Mouse (Mus musculus): ENCODE measurements around the gene Olfr961. TPM values are rescaled to one million over a fixed set of nuclear protein-coding genes. Genes with fewer than 3 reads are reported as not detected.

Olfr961 gene
- not detected for total RNA-seq (2021)
- long read RNA-seq, experiment 1: 0 reads
- long read RNA-seq, experiment 2: 0 reads

DNA sequence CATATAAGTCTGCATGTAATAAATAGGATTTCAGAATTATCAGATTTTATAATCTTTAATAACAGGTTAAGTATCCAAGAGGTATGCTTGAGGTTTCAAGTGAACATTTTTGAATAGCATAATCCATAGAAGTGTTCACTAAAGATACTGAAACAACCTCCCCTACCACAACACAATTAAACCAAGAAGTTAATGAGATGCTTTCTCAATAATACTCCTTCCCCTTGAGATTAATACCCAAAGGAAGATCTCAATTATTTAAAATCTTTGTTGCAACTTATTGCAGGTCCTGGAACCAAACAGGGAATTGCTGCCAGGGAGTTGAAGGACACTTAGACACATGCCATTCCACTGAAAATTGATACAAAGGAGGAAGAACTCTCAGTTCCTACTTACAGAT is at the start of gene Olfr961:
TSS of gene Olfr961 (plus strand) at position 301 of the 400 bp plus-strand sequence.
- intact Hi-C loops (cut with DNase I): no loop called here
- DNase-seq (ENCODE audit: low spot score in 2 of 2): no peak

DNA sequence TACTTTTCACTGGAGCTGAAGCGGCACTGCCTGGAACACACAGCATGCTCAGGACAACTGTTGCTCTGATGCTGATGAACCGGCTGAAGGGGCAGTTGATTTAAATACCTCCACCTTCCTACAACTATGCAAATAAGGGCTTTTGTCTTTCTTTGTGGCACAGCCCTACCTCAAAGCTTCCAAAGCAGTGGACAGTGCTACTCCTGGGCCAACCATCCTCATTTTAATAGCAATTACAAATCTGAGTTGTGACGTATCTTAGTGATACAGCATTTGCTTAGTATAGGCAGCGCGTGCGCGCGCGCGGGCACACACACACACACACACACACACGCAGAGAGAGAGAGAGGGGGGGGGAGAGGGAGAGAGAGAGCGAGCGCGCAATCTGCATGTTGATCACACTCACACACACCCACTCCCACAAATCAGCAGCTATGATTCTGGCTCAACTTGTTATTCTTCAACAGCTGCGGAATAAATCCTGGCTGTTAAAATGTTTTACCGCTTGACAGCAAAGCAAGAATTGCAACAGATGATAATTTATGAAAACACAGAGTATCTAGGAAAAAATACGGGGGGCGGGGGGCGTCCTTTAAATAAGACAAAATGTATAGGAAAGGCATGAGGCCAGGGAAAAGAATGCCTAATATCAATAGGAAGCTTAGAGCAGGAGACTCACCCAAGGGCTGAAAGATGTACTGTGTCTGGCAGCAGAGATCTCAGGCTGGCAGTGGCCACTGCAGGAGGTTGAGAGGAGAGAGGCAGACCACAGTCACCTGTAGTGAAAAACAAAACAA is 42.2 kb upstream of the Olfr961 start:
- peak; percentile 33 to 46 for DNase-seq (ENCODE audit: low spot score in 2 of 2)
- intact Hi-C loops (cut with DNase I): no loop called here

DNA sequence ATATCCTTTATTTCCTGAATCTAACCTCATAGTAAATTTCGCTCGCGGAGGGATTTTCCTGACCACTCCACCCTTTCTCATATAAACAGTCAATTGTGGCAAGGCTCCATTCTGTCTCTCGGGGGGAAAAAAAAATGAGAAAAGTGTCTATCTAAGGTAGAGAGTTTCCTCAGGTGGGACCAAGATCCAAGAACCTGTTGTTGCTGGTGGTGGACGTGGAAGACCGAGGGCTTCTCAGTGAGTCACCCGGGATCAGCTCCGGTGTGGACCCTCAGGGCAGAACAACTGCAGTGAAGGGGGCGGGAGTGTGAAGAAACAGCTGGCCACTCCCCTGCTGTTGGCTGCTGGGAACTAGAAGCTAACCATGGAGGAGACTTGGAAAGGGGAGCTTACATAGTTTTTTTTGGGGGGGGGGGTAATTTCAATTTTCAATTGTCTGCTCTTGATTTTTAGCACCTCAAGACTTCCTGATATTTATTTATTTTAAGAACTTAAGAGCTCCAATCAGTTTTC is 41.5 kb upstream of the Olfr961 start:
- DNase-seq (ENCODE audit: low spot score in 2 of 2): no peak

DNA sequence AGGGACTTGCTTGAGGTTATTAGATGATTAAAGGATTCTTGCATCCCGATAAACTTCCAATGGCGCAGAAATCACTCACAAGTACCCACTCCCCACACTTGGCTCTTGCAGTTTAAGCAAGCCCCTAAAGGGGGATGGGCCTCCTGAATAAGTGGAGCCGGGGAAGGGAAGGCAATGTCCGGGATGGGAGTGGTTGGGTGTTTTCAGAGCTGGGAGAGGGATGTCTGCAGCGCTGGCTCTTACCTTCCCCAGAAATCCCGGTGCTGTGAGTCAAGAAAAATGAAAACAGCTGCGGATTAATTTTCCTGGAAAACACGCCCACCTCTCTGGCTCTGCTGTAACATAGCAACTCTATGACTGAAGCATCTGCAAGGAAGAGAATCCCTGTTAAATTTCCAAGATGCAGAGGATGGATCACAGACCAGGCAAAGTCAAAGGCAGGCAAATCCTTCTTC is 40.9 kb upstream of the Olfr961 start, which contains the start of gene AW551984:
TSS of gene AW551984 (minus strand) at position 405 of the 455 bp plus-strand sequence.
- intact Hi-C loops (cut with DNase I): no loop called here
- DNase-seq (ENCODE audit: low spot score in 2 of 2): peak; percentile 6 to 7

More for the DNA sequence above, 41.5 kb upstream of the Olfr961 start:
- intact Hi-C loops (cut with DNase I): no loop called here

DNA sequence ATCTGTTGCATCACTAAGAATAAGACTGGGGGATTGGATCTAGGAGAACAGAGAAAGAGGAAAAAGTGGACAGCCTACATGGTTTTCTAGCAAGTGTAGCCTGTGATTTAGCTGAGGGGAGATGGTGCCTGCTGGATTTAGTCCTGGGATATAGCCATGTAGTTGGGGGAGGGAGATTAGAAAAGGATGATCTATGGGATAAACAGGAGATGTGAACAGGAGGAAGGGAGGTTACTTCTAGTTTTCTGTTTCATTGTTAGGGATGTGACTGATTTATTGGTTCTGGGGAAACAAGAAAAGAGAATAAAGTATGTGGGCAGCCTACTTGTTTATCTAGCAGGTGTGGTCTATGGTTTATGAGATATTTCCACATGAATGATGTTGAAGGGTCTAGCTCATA is 36.4 kb upstream of the Olfr961 start:
- intact Hi-C loops (cut with DNase I): no loop called here
- no peak for DNase-seq (ENCODE audit: low spot score in 2 of 2)

DNA sequence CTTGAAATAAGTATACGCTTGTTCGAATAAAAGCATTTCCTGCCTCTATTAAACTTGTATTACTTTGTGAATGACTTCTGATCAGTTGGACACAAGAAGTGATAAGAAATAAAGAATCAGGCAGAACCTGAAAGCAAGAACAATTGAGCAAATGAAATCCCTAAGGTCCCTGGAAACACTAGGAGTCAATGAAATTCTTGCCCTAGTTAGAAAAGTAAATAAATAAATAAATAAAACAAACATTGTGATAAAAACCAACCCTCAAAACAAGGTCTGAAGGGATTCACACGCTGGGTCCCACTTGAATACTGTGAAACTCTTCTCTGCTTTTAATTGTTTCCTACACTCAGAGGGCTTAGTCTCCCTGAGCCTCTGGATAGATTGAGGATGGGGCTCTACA is 34.5 kb upstream of the Olfr961 start, which contains the start of gene Olfr148:
TSS of gene Olfr148 (plus strand) at position 301 of the 400 bp plus-strand sequence.
- DNase-seq (ENCODE audit: low spot score in 2 of 2): no peak
- intact Hi-C loops (cut with DNase I): no loop called here

- intact Hi-C loops (cut with DNase I): loop anchor here (2.0 kb wide), 1 partner anchor 103 kb away; no protein-coding TSS in a partner anchor
- DNase-seq (ENCODE audit: low spot score in 2 of 2): peak; percentile 25 to 47
Measured at GRCm38 (mm10) chr9:39611953-39612352, 32.9 kb upstream of the Olfr961 start.

- intact Hi-C loops (cut with DNase I): no loop called here
- no peak for DNase-seq (ENCODE audit: low spot score in 2 of 2)
Measured at GRCm38 (mm10) chr9:39621073-39621472, 23.8 kb upstream of the Olfr961 start, which contains the start of gene Olfr960. Olfr960 (plus strand) TSS chr9:39621373.

DNA sequence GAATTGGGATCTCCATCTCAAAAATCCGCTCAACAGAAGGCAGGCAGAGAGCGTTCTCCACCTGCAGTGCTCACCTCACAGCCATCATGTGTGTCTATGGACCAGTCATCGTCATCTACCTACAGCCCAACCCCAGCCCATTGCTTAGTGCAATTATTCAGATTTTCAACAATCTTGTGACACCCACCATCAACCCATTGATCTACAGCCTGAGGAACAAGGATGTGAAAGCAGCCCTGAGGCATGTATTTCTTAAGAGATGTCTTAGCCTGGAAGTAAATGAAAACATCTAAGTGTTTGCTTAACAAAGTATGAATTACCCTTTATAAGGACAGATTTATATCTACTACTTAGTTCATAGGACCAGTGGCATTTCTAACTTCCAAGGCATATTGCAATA is 21.1 kb upstream of the Olfr961 start:
- DNase-seq (ENCODE audit: low spot score in 2 of 2): no peak
- intact Hi-C loops (cut with DNase I): no loop called here

DNA sequence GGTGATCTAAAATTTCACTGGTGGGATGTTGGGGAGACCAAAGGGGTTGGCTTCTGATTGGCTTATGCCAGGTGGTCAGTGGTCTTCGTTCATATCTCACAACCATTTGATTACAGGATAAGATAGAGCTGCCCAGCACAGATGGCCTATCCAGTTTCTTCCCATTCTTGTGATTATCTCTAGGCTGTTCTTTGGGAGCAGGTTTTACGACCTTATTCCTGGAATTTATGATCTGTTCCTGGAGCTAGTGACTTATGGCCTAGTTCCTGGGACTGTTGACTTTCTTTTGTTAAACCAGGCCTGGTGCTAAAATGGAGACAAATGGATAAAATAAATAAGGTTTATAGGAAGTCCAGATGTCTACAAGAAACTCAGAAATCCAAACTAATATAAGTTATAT is 20.2 kb upstream of the Olfr961 start:
- no peak for DNase-seq (ENCODE audit: low spot score in 2 of 2)
- intact Hi-C loops (cut with DNase I): no loop called here

DNA sequence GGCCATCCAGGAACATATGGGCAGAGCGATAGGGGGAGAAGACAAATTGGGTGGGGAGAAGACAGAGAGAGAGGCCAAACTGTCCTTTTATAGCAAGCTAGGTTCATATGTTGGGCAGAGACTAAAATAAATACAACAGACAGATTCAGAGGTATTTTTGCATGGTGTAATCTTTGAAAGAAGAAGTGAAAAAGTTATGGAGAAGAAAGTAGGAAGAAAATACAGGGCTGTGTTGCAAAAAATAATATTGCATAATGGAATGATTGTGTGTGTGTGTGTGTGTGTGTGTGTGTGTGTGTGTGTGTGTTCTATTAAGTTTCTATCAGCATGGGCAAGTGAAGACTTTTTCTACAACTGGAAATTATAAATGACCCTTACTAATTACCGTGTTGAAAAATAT is 15.8 kb upstream of the Olfr961 start:
- no peak for DNase-seq (ENCODE audit: low spot score in 2 of 2)
- intact Hi-C loops (cut with DNase I): no loop called here

DNA sequence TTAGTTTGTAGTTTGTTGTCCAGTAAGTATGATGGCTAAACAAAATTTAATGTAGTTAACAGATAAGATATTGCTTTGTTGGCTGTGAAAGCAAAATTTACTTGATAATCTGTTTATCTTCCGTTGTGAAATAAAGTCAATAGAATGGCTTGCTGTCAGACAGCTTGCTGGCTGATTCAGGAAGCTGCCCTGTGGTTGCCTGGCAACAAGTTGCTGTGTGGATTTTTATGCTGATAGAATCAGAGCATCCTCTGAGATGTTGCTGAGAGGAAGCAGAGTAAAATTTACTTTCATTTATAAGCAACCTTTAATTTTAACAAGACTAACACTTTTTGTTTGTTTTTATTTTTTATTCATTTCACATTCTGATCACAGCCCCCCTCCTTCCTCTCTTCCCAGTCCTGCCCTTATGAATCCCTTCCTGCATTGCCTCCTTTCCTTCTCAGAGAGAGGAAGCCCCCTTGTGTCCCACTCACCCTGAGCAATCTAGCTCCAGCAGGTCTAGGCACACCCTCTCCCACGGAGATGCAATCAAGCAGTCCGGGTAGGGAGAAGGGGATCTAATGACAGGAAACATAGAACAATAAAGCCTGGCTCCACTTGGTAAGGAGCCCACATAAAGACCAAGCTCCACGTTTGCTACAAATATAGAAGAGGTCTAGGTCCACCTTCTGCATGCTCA is 10.8 kb upstream of the Olfr961 start:
- DNase-seq (ENCODE audit: low spot score in 2 of 2): peak; percentile 45 to 50
- intact Hi-C loops (cut with DNase I): no loop called here

DNA sequence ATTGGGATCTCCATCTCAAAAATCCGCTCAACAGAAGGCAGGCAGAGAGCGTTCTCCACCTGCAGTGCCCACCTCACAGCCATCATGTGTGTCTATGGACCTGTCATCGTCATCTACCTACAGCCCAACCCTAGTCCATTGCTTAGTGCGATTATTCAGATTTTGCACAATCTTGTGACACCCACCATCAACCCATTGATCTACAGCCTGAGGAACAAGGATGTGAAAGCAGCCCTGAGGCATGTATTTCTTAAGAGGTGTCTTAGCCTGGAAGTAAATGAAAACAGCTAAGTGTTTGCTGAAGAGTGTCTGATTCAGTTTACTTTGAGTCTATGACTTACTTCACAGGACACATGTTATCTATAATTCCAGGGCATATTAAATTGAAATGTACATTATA is 2.5 kb downstream of the Olfr961 start:
- no peak for DNase-seq (ENCODE audit: low spot score in 2 of 2)
- intact Hi-C loops (cut with DNase I): no loop called here

- DNase-seq (ENCODE audit: low spot score in 2 of 2): no peak
- intact Hi-C loops (cut with DNase I): no loop called here
Measured at GRCm38 (mm10) chr9:39654756-39655396, 10.0 kb downstream of the Olfr961 start.

DNA sequence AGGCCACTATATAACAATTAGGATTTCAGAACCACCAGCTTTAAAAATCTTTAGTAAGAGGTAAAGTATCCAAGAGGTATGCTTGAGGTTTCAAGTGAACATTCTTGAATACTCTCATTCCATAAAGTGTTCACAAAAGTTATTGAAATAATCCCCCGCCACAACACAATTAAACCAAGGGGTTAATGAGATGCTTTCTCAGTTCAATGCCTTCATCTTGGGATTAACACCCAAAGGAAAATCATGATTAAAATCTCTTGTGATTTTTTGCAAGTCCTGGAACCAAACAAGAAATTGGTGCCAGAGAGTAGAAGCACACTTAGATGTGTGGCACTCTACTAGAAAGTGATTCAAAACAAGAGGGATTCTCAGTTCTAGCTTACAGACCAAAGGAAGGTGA is 22.0 kb downstream of the Olfr961 start, which contains the start of gene Olfr963:
TSS of gene Olfr963 (plus strand) at position 301 of the 400 bp plus-strand sequence.
- intact Hi-C loops (cut with DNase I): no loop called here
- DNase-seq (ENCODE audit: low spot score in 2 of 2): no peak

DNA sequence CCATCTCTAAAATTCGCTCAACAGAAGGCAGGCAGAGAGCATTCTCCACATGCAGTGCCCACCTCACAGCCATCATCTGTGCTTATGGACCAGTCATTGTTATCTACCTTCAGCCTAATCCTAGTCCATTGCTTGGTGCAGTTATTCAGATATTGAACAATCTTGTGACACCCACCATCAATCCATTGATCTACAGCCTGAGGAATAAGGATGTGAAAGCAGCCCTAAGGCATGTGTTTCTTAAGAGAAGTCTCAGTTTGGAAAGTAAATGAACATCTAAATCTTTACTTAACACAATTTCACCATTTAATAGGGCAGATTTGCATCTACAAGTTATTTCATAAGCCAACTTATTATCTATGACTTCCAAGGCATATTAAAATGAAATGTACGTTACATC is 24.8 kb downstream of the Olfr961 start:
- intact Hi-C loops (cut with DNase I): no loop called here
- no peak for DNase-seq (ENCODE audit: low spot score in 2 of 2)

- intact Hi-C loops (cut with DNase I): no loop called here
Measured at GRCm38 (mm10) chr9:39674820-39675219, 29.9 kb downstream of the Olfr961 start.

GRCm38 (mm10) chr9:39678557-39678956 is 33.7 kb downstream of the Olfr961 start:
- intact Hi-C loops (cut with DNase I): no loop called here

More at GRCm38 (mm10) chr9:39674820-39675219, 29.9 kb downstream of the Olfr961 start:
- no peak for DNase-seq (ENCODE audit: low spot score in 2 of 2)

GRCm38 (mm10) chr9:39679280-39679679 is 34.4 kb downstream of the Olfr961 start:
- DNase-seq (ENCODE audit: low spot score in 2 of 2): no peak
- intact Hi-C loops (cut with DNase I): no loop called here

More at GRCm38 (mm10) chr9:39678557-39678956, 33.7 kb downstream of the Olfr961 start:
- no peak for DNase-seq (ENCODE audit: low spot score in 2 of 2)

Measured in left cerebral cortex, postnatal 14 days (tissue).